Mouse (Mus musculus): ENCODE measurements at regions not wholly inside any gene's neighbourhood (a gene's known extent, or its start where the extent isn't known, plus 50 kb on each side); places are given as distances from the start of the nearest gene placed in this dataset.

DNA sequence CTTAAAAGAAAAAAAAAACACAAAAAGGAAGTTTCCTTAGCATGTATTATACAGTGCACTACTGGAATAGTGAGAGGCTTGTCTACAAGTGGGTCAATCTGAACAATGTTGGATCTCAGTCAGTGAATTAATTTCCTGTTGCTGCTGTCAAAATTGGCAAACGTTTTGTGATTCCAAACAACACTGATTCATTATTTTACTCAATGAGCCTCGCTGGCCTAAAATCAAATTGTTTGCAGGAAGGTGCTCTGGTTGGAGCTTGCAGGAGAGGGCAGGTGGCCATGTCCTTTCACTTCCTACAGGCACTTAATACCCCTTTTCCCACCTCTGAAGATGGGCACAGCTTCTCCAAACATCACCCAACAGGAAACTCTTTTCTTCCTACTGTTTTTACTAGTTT lies 226.3 kb upstream of the Bche start:
- in situ Hi-C loops (cut with MboI, MseI), result loop anchor here in 1 of 2 experiments (10.0 kb wide), 1 partner anchor 580 kb away; no protein-coding TSS in a partner anchor

DNA sequence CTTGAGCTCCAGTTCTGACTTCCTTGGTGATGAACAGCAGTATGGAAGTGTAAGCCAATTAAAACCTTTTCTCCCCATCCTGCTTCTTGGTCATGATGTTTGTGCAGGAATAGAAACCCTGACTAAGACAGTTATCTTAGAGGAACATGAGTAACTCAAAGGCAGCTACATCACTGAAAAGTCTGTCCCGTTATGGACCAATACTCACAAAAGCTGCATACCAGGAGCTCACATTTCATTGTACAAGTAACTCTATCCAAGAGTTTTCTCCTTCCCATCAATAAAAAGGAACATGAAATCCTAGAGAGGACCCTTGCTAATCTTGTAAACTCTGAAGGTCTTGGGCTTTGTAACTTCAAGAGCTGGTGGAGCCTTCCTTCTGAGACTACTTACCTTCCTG lies 224.0 kb upstream of the Bche start:
- in situ Hi-C loops (cut with MboI, MseI), result loop anchor here in 1 of 2 experiments (10.0 kb wide), 1 partner anchor 577 kb away; no protein-coding TSS in a partner anchor
